Mouse (Mus musculus) T-cell, adult 2 months (primary cell): Measurements from ENCODE around the gene Lrrc1.
"Not testable (repeated sequence)": the region's sequence is repeated elsewhere in the genome, so short reads cannot be mapped to it uniquely, and the experiment has no call there.

Source experiments
- DNase-seq: peaks from one replicate; pipeline ENCODE4 v3.0.0; 2022; ENCODE audit warnings: low spot score

The Lrrc1 gene

GRCm38 (mm10) chr9:77544354-77545067 is at the start of gene Lrrc1:
Gene Lrrc1, minus strand, starts transcription at chr9:77544870.
- peak; percentile 84 for DNase-seq

- peak; percentile 18 for DNase-seq
Measured at GRCm38 (mm10) chr9:77592423-77592822, 47.8 kb upstream of the Lrrc1 start.

GRCm38 (mm10) chr9:77589496-77589895 is 44.8 kb upstream of the Lrrc1 start:
- DNase-seq: no peak

- no peak for DNase-seq
Measured at GRCm38 (mm10) chr9:77587616-77588015, 42.9 kb upstream of the Lrrc1 start.

- no peak for DNase-seq
Measured at GRCm38 (mm10) chr9:77586806-77587591, 42.3 kb upstream of the Lrrc1 start.

- no peak for DNase-seq
Measured at GRCm38 (mm10) chr9:77584746-77585145, 40.1 kb upstream of the Lrrc1 start.

GRCm38 (mm10) chr9:77583302-77583701 is 38.6 kb upstream of the Lrrc1 start:
- no peak for DNase-seq

- no peak for DNase-seq
Measured at GRCm38 (mm10) chr9:77579827-77580226, 35.2 kb upstream of the Lrrc1 start.

GRCm38 (mm10) chr9:77577931-77578330 is 33.3 kb upstream of the Lrrc1 start:
- no peak for DNase-seq

GRCm38 (mm10) chr9:77577409-77577808 is 32.7 kb upstream of the Lrrc1 start:
- no peak for DNase-seq

- no peak for DNase-seq
Measured at GRCm38 (mm10) chr9:77576320-77576719, 31.6 kb upstream of the Lrrc1 start.

- not testable (repeated sequence) for DNase-seq
Measured at GRCm38 (mm10) chr9:77574996-77575395, 30.3 kb upstream of the Lrrc1 start.

GRCm38 (mm10) chr9:77571851-77572250 is 27.2 kb upstream of the Lrrc1 start:
- DNase-seq: no peak

- no peak for DNase-seq
Measured at GRCm38 (mm10) chr9:77568789-77569506, 24.3 kb upstream of the Lrrc1 start.

- DNase-seq: no peak
Measured at GRCm38 (mm10) chr9:77561827-77562226, 17.2 kb upstream of the Lrrc1 start.

- DNase-seq: no peak
Measured at GRCm38 (mm10) chr9:77557963-77558362, 13.3 kb upstream of the Lrrc1 start.

GRCm38 (mm10) chr9:77557181-77557580 is 12.5 kb upstream of the Lrrc1 start:
- DNase-seq: no peak

GRCm38 (mm10) chr9:77556435-77556834 is 11.8 kb upstream of the Lrrc1 start:
- no peak for DNase-seq

- no peak for DNase-seq
Measured at GRCm38 (mm10) chr9:77553465-77553864, 8.8 kb upstream of the Lrrc1 start.

- no peak for DNase-seq
Measured at GRCm38 (mm10) chr9:77551036-77551512, 6.4 kb upstream of the Lrrc1 start.

- no peak for DNase-seq
Measured at GRCm38 (mm10) chr9:77546010-77546409, 1.3 kb upstream of the Lrrc1 start.

- DNase-seq: no peak
Measured at GRCm38 (mm10) chr9:77545068-77545421, 375 bp upstream of the Lrrc1 start.
